Mouse (Mus musculus) embryonic fibroblast, embryonic 13.5 days (primary cell): Measurements from ENCODE around the gene Slc28a1.

Experiments
- CTCF ChIP-seq: IDR thresholded peaks from 2 replicates; pipeline ENCODE4 v1.5.1; 2011; ENCODE audit warnings: mild to moderate bottlenecking, control low read depth, low read length, moderate library complexity, borderline replicate concordance; ENCODE audit not compliant: insufficient read depth
- POLR2A ChIP-seq: IDR thresholded peaks from 2 replicates; pipeline ENCODE4 v1.6.1; 2011; ENCODE audit warnings: low read depth, mild to moderate bottlenecking, control low read depth, low read length, moderate library complexity

- TF ChIP-seq CTCF: no peak
- TF ChIP-seq POLR2A: no peak
These were observed 6.4 kb upstream of the Slc28a1 start for GRCm38 (mm10) chr7:81108226-81108625.
